Mouse (Mus musculus) testis, adult 2 months (tissue): ENCODE results near the gene Cd68.

Source experiments
- CTCF ChIP-seq: fragments of 200-500 bp; IDR thresholded peaks from 2 replicates; pipeline ENCODE4 v1.5.1; 2012; ENCODE audit warnings: low read depth, mild to moderate bottlenecking, inconsistent platforms, low read length, moderate library complexity; ENCODE audit not compliant: control insufficient read depth, insufficient read depth, insufficient replicate concordance
- POLR2A ChIP-seq: fragments of 200-500 bp; IDR thresholded peaks from 2 replicates; pipeline ENCODE4 v1.6.1; 2012; ENCODE audit warnings: low read depth, mild to moderate bottlenecking, inconsistent platforms, low read length, moderate library complexity; ENCODE audit not compliant: control insufficient read depth

- TF ChIP-seq POLR2A (no peak), CTCF (no peak)
Observed at GRCm38 (mm10) chr11:69664841-69665240, 1.1 kb downstream of the Cd68 start.
